Mouse (Mus musculus): ENCODE data around the gene Ccnyl1.

DNA sequence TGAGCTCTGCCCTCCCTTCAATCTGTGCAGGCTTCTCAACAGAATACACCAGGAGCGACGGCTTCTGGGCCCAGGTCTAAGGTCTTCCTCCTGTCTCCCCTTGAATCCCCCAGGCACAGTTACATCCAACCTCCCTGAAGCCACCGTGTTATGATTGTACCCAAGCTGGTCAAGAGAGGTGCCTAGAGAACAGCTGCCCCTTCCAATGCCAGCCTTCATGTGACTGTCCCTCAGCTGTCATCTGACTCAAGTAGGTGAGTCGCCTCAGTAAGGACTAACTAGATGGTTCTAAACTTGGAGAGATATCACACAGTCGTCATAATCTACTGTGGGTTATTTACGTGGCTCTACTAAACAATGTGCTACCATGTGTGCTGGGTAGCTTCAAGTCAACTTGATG is 36.6 kb upstream of the Ccnyl1 start:
- TF ChIP-seq POLR2A (IDR thresholded peaks at IDR 0.05; ENCODE audit: low read depth, low read length) (no peak), CTCF (conservative IDR thresholded peaks at IDR 0.05; ENCODE audit: insufficient read depth, insufficient read length, low read depth, low read length) (no peak)

Data from kidney, adult 2 months (tissue).